Comparison of ENCODE assay signal across 8 mouse cellular contexts in the genomic region with DNA sequence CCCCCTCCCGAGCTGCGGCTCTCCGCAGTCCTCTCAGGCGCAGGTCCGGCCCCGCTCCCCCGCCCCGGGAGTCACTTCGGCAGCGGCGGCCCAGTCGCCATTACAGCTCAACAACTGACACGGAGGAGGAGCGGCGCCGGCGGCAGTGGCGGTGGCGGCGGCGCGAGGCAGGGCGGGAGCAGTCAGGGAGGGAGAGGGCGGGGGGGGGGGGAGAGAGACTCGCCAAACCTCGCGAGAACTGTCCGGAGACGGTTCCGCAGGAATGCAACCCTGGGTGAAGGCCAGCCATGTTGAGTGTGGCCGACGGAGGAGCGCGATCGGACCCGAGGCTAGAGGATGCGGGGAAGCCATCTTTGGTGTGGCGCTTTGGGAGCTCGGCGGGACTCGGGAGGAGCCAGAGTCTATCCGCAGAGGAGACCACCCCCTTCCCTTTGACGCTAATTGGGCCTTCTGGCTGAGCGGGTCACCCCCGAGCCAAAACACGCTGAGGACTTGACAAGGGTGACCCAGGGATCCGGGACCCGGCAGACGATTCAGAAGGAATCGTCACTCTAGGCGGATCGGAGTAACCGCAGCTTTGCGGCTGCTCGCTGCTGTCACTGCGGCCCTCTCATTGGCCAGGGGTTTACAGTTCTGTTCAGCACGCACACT. TPM values are rescaled to one million over a fixed set of nuclear protein-coding genes. Genes with fewer than 3 reads are reported as not detected.
DNase-seq lines count a peak whose midpoint lies in the region; ATAC-seq and TF ChIP-seq lines count a peak whose summit lies in the region.

A gene (minus strand): TSS at position 188 of the 651 bp plus-strand sequence.

- no peaks in the 10 kb centered on the region for H3K9me3 ChIP-seq in embryonic facial prominence, embryonic 13.5 days
- H3K9me3 ChIP-seq in limb, embryonic 12.5 days = no peaks in the 10 kb centered on the region
- H3K9me3 ChIP-seq in midbrain, embryonic 15.5 days = no peaks in the 10 kb centered on the region

- H3K9ac ChIP-seq in embryonic facial prominence, embryonic 13.5 days = peak within 1 kb of the TSS; percentile 99
- H3K9ac ChIP-seq in limb, embryonic 12.5 days (replicated peaks) = peak within 1 kb of the TSS; percentile 97
- peak within 1 kb of the TSS; percentile 98 for H3K9ac ChIP-seq in midbrain, embryonic 15.5 days

- TF ChIP-seq POLR2A in kidney, adult 2 months (IDR thresholded peaks at IDR 0.05; ENCODE audit: low read depth, low read length) = peak; percentile 52
- TF ChIP-seq POLR2A in spleen, adult 2 months (IDR thresholded peaks at IDR 0.05; ENCODE audit: low read depth, low read length) = peak; percentile 51

- no peaks in the 10 kb centered on the region for H3K27me3 ChIP-seq in embryonic facial prominence, embryonic 13.5 days
- H3K27me3 ChIP-seq in kidney, adult 2 months (replicated peaks; ENCODE audit: control insufficient read depth, insufficient read depth, low read length) = no peaks in the 10 kb centered on the region
- no peaks in the 10 kb centered on the region for H3K27me3 ChIP-seq in limb, embryonic 12.5 days
- no peaks in the 10 kb centered on the region for H3K27me3 ChIP-seq in midbrain, embryonic 15.5 days (replicated peaks)
- H3K27me3 ChIP-seq in spleen, adult 2 months (ENCODE audit: control insufficient read depth, insufficient read depth, low read length) = no peaks in the 10 kb centered on the region; the same call in 1 of the 2 replicates

- H3K4me2 ChIP-seq in embryonic facial prominence, embryonic 13.5 days = peak within 1 kb of the TSS; percentile 74
- H3K4me2 ChIP-seq in limb, embryonic 12.5 days = peak within 1 kb of the TSS; percentile 78
- H3K4me2 ChIP-seq in midbrain, embryonic 15.5 days = peak within 1 kb of the TSS; percentile 78

- under 1% methylated on average over 53 of the region's 57 CpGs for WGBS in embryonic facial prominence, embryonic 13.5 days
- 1% methylated on average over 53 of the region's 57 CpGs for WGBS in kidney, adult 2 months
- WGBS in limb, embryonic 12.5 days = under 1% methylated on average over 54 of the region's 57 CpGs
- WGBS in midbrain, embryonic 15.5 days = under 1% methylated on average over 50 of the region's 57 CpGs
- WGBS in spleen, adult 2 months = under 1% methylated on average over 56 of the region's 57 CpGs

- DNase-seq in 3134 (ENCODE audit: extremely low read depth, insufficient read length, low spot score) = peak; percentile 96
- peak; percentile 97 to 98 for DNase-seq in adrenal gland, postnatal 36 days
- DNase-seq in heart, adult 18-20 months = peak; percentile 97 to 99
- peak; percentile 99 for DNase-seq in kidney, adult 2 months
- DNase-seq in spleen, adult 2 months (ENCODE audit: low read depth in 1 of 2, low spot score in 2 of 2) = peak; percentile 93 to 95

- ATAC-seq in embryonic facial prominence, embryonic 13.5 days (ENCODE audit: insufficient number of reproducible peaks, insufficient read depth, low FRiP score, low TSS enrichment, low read depth) = peak; percentile 99
- ATAC-seq in limb, embryonic 12.5 days (ENCODE audit: insufficient number of reproducible peaks, insufficient read depth, low FRiP score, low TSS enrichment, low read depth) = peak; percentile 99
- ATAC-seq in midbrain, embryonic 15.5 days (replicated peaks) = peak; percentile 99

- no peak for TF ChIP-seq CTCF in kidney, adult 2 months (conservative IDR thresholded peaks at IDR 0.05; ENCODE audit: insufficient read depth, insufficient read length, low read depth, low read length)
- TF ChIP-seq CTCF in spleen, adult 2 months (IDR thresholded peaks at IDR 0.05; ENCODE audit: extremely low read depth, insufficient read depth, insufficient read length, insufficient replicate concordance) = no peak

- peak within 1 kb of the TSS; percentile 91 for H3K27ac ChIP-seq in embryonic facial prominence, embryonic 13.5 days
- H3K27ac ChIP-seq in kidney, adult 2 months (ENCODE audit: insufficient read depth, low read depth, low read length) = peak within 1 kb of the TSS; percentile 91
- H3K27ac ChIP-seq in limb, embryonic 12.5 days = peak within 1 kb of the TSS; percentile 95
- peak within 1 kb of the TSS; percentile 97 for H3K27ac ChIP-seq in midbrain, embryonic 15.5 days
- peak within 1 kb of the TSS; percentile 95 for H3K27ac ChIP-seq in spleen, adult 2 months (ENCODE audit: insufficient read depth, low read length)

- H3K36me3 ChIP-seq in embryonic facial prominence, embryonic 13.5 days = no peaks in the 10 kb centered on the region
- no peaks in the 10 kb centered on the region for H3K36me3 ChIP-seq in kidney, adult 2 months (ENCODE audit: control insufficient read depth, insufficient read depth, low read length)
- no peaks in the 10 kb centered on the region for H3K36me3 ChIP-seq in limb, embryonic 12.5 days
- H3K36me3 ChIP-seq in midbrain, embryonic 15.5 days (replicated peaks) = no peaks in the 10 kb centered on the region
- no peaks in the 10 kb centered on the region for H3K36me3 ChIP-seq in spleen, adult 2 months (ENCODE audit: control insufficient read depth, insufficient read depth, low read length)

- peak within 1 kb of the TSS; percentile 99 for H3K4me3 ChIP-seq in embryonic facial prominence, embryonic 13.5 days
- peak within 1 kb of the TSS; percentile 85 for H3K4me3 ChIP-seq in kidney, adult 2 months (ENCODE audit: insufficient read depth, low read depth, low read length)
- peak within 1 kb of the TSS; percentile 98 for H3K4me3 ChIP-seq in limb, embryonic 12.5 days (replicated peaks)
- H3K4me3 ChIP-seq in midbrain, embryonic 15.5 days = peak within 1 kb of the TSS; percentile 95
- H3K4me3 ChIP-seq in spleen, adult 2 months (ENCODE audit: extremely low read depth, insufficient read depth, insufficient read length) = peak within 1 kb of the TSS; percentile 88

- H3K4me1 ChIP-seq in embryonic facial prominence, embryonic 13.5 days = peaks cover 11% of the 10 kb centered on the region
- H3K4me1 ChIP-seq in kidney, adult 2 months (ENCODE audit: control insufficient read depth, insufficient read depth, low read length) = no peaks in the 10 kb centered on the region
- H3K4me1 ChIP-seq in limb, embryonic 12.5 days (replicated peaks) = peaks cover 17% of the 10 kb centered on the region
- H3K4me1 ChIP-seq in midbrain, embryonic 15.5 days = peaks cover 26% of the 10 kb centered on the region
- H3K4me1 ChIP-seq in spleen, adult 2 months (ENCODE audit: control insufficient read depth, insufficient read depth, insufficient read length) = peaks cover 6% of the 10 kb centered on the region

RNA-seq across cellular contexts. Expression of the gene that starts here (rescaled TPM):
- total RNA-seq in adrenal gland, postnatal 36 days (2021) = 10 to 100 TPM; 32.3 to 36.0 TPM
- polyA plus RNA-seq in embryonic facial prominence, embryonic 13.5 days (2015; fragmentation: Nextera tagmentation; extraction: Ambion mirVana) = 12.9 and 13.6 TPM in 2 replicates
- total RNA-seq in heart, adult 18-20 months (2021) = 10 to 100 TPM; 36.1 to 39.5 TPM
- 5.1 and 5.2 TPM in 2 replicates for polyA plus RNA-seq in kidney, adult 2 months (2012; rRNA removed)
- 12.4 and 12.5 TPM in 2 replicates for polyA plus RNA-seq in limb, embryonic 12.5 days (2016; fragmentation: Nextera tagmentation; extraction: Ambion mirVana)
- polyA plus RNA-seq in midbrain, embryonic 15.5 days (2015; fragmentation: Nextera tagmentation; extraction: Ambion mirVana) = 12.1 TPM in 2 replicates
- 4.8 and 5.2 TPM in 2 replicates for polyA plus RNA-seq in spleen, adult 2 months (2012; rRNA removed)

Comparison
In these comparisons a context has a peak if more than half of its experiments do, and no peak if none do; other contexts are left out.
1. Peak in every context shown above with its lines: DNase-seq, ATAC-seq, H3K4me3 ChIP-seq and H3K27ac ChIP-seq.